Mouse (Mus musculus) intestine, postnatal 0 days (tissue): ENCODE data around the gene 9530053A07Rik. TPM values are rescaled to one million over a fixed set of nuclear protein-coding genes. Genes with fewer than 3 reads are reported as not detected.

ENCODE experiments used
- ATAC-seq: fragments of 200-750 bp; cut with Nextera tagmentation; 2 replicates; pipeline ENCODE4 v1.8.0; 2017; ENCODE audit warnings: mild to moderate bottlenecking, moderate TSS enrichment, moderate library complexity
- H3K27ac ChIP-seq: fragments of 300-500 bp; sonication (generic); 2 replicates; pipeline ENCODE4 v1.5.1; 2014; ENCODE audit warnings: mild to moderate bottlenecking, low read depth, low read length, moderate library complexity
- H3K27me3 ChIP-seq: fragments of 300-500 bp; sonication (generic); replicated peaks from 2 replicates; pipeline ENCODE4 v1.6.1; 2014; ENCODE audit warnings: low read length, mixed read lengths; ENCODE audit not compliant: control insufficient read depth, insufficient read depth
- H3K36me3 ChIP-seq: fragments of 300-500 bp; sonication (generic); 2 replicates; pipeline ENCODE4 v1.6.1; 2014; ENCODE audit warnings: mild to moderate bottlenecking, moderate library complexity; ENCODE audit not compliant: control insufficient read depth, insufficient read depth
- H3K4me1 ChIP-seq: fragments of 300-500 bp; sonication (generic); replicated peaks from 2 replicates; pipeline ENCODE4 v1.6.1; 2014; ENCODE audit warnings: antibody characterized with exemption, low read length, mixed read lengths; ENCODE audit not compliant: control insufficient read depth, insufficient read depth
- H3K4me2 ChIP-seq: fragments of 300-500 bp; sonication (generic); replicated peaks from 2 replicates; pipeline ENCODE4 v1.6.1; 2014; ENCODE audit warnings: low read depth, mild to moderate bottlenecking, moderate library complexity
- H3K4me3 ChIP-seq: fragments of 300-500 bp; sonication (generic); 2 replicates; pipeline ENCODE4 v1.5.1; 2014; ENCODE audit warnings: low read depth, low read length
- H3K9ac ChIP-seq: fragments of 300-500 bp; sonication (generic); 2 replicates; pipeline ENCODE4 v1.6.1; 2014; ENCODE audit warnings: mild to moderate bottlenecking, low read depth, low read length
- H3K9me3 ChIP-seq: fragments of 300-500 bp; sonication (generic); 2 replicates; pipeline ENCODE4 v1.6.1; 2016; ENCODE audit warnings: mixed run types; ENCODE audit not compliant: control insufficient read depth
- CTCF ChIP-seq: sonication (generic); IDR thresholded peaks from 2 replicates; pipeline ENCODE4 v1.5.1; 2016; ENCODE audit warnings: low read depth, mild to moderate bottlenecking, control low read depth, antibody characterized with exemption, moderate library complexity
- WGBS: fragments of 180-500 bp; shearing (Covaris S2); extraction: QIAGEN DNeasy Blood & Tissue Kit; methylation state at CpG from one replicate; pipeline ENCODE4 v1.1.7; 2014; 5-methylcytosine and 5-hydroxymethylcytosine counted together
- polyA plus RNA-seq: library from polyadenylated mRNA; unstranded; fragments of >200 nt; fragmentation: Nextera tagmentation; extraction: Ambion mirVana; gene quantifications from 2 replicates; pipeline ENCODE4 v1.2.1, GENCODE M21; 2015

Gene 9530053A07Rik
- polyA plus RNA-seq, 1 experiment from 2014 or later: 2.4 TPM

GRCm38 (mm10) chr7:28159292-28159691, 30.0 kb downstream of the 9530053A07Rik start:
- Histone ChIP-seq H3K4me1 (no peaks in the 10 kb centered on the region; the same call in 1 of the 2 replicates), H3K4me2 (no peak overlapping the region), H3K4me3 (no peak overlapping the region), H3K27ac (no peak overlapping the region), H3K36me3 (no peaks in the 10 kb centered on the region), H3K27me3 (no peaks in the 10 kb centered on the region), H3K9me3 (no peaks in the 10 kb centered on the region), H3K9ac (no peak overlapping the region)
- ATAC-seq: no peak
- WGBS: 46% methylated on average over 6 of the region's 6 CpGs
- TF ChIP-seq CTCF: no peak

- no peak for TF ChIP-seq CTCF
- no peak for ATAC-seq
- no peak overlapping the region for H3K9ac ChIP-seq
- H3K4me2 ChIP-seq: no peak overlapping the region
- H3K36me3 ChIP-seq: no peaks in the 10 kb centered on the region
- H3K4me3 ChIP-seq: no peak overlapping the region
- WGBS: 85% methylated on average over 3 of the region's 3 CpGs
- H3K4me1 ChIP-seq: no peaks in the 10 kb centered on the region; the same call in 1 of the 2 replicates
- H3K27me3 ChIP-seq: no peaks in the 10 kb centered on the region
- no peaks in the 10 kb centered on the region for H3K9me3 ChIP-seq
- no peak overlapping the region for H3K27ac ChIP-seq
These were observed 30.6 kb downstream of the 9530053A07Rik start for GRCm38 (mm10) chr7:28159893-28160292.

GRCm38 (mm10) chr7:28161163-28161749, 32.0 kb downstream of the 9530053A07Rik start:
- WGBS: 23% methylated on average over 9 of the region's 9 CpGs
- no peaks in the 10 kb centered on the region for H3K9me3 ChIP-seq
- no peaks in the 10 kb centered on the region for H3K27me3 ChIP-seq
- H3K4me3 ChIP-seq: no peak overlapping the region
- peak; percentile 81 for ATAC-seq
- peak overlapping the region; percentile 9 for H3K27ac ChIP-seq
- H3K36me3 ChIP-seq: no peaks in the 10 kb centered on the region
- no peak overlapping the region for H3K9ac ChIP-seq
- TF ChIP-seq CTCF: no peak
- H3K4me2 ChIP-seq: peak overlapping the region; percentile 9; the same call in 1 of the 2 replicates
- H3K4me1 ChIP-seq: no peaks in the 10 kb centered on the region; the same call in 1 of the 2 replicates

- H3K36me3 ChIP-seq: no peaks in the 10 kb centered on the region
- peak; percentile 47 for TF ChIP-seq CTCF
- H3K9me3 ChIP-seq: no peaks in the 10 kb centered on the region
- H3K27me3 ChIP-seq: no peaks in the 10 kb centered on the region
- no peak overlapping the region for H3K4me2 ChIP-seq
- no peak overlapping the region for H3K9ac ChIP-seq
- H3K4me1 ChIP-seq: no peaks in the 10 kb centered on the region
- H3K27ac ChIP-seq: no peak overlapping the region
- WGBS: 81% methylated on average over 6 of the region's 6 CpGs
- H3K4me3 ChIP-seq: no peak overlapping the region
- no peak for ATAC-seq
These were observed 36.1 kb downstream of the 9530053A07Rik start for GRCm38 (mm10) chr7:28165406-28165805.

GRCm38 (mm10) chr7:28168320-28169115, 39.3 kb downstream of the 9530053A07Rik start:
- H3K4me3 ChIP-seq: peak overlapping the region; percentile 71
- H3K4me1 ChIP-seq: peaks cover 3% of the 10 kb centered on the region; the same call in 1 of the 2 replicates
- 4% methylated on average over 9 of the region's 9 CpGs for WGBS
- peak; percentile 44; the same call in 1 of the 2 replicates for ATAC-seq
- TF ChIP-seq CTCF: peak; percentile 94
- H3K27ac ChIP-seq: peak overlapping the region; percentile 91
- H3K36me3 ChIP-seq: no peaks in the 10 kb centered on the region
- peak overlapping the region; percentile 93 for H3K4me2 ChIP-seq
- H3K27me3 ChIP-seq: no peaks in the 10 kb centered on the region
- H3K9ac ChIP-seq: peak overlapping the region; percentile 76; the same call in 1 of the 2 replicates
- H3K9me3 ChIP-seq: no peaks in the 10 kb centered on the region
